Mouse (Mus musculus) thymus, postnatal 25 days (tissue): ENCODE data around the gene Yipf3.

Experiments
- DNase-seq: peaks from one replicate; pipeline ENCODE4 v3.0.0; 2022

The Yipf3 gene

DNA sequence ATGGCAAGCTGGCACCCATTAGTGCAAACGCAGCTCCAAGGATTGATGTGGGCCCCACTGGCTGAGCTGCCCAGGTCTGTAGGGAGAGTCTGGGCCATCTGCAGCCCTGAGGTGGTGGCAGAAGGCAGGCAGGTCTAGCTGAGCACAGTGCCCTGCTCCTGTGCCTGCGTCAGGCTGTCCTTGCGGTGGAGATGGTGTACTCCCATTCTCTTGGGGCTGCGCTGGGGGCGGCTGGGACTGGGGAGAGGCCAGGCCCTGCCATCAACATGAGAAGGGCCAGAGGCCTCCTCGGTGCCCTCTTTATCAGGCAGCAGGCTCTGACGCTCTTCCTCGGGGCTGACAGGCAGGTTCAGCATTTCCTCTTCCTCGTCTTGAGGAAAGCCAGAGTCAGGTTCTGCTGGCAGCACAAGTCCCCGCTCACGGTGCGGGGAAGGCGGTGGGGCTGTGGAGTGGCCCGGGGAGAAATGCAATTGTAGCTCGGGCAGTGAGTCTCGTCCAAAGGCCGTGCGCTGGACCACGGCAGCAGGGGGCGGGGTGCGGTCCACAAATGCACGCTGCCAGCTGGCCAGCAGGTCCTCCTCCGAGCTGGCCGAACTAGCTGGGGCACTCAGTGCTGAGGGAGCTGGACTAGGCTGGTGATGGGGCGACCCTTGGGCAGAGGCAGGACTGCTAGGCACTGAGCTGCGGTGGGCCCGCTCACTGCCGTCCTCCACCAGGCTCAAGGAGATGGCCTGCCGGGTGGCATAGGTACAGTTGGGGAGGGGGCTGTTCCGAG is 10.6 kb downstream of the Yipf3 start:
- DNase-seq: no peak

DNA sequence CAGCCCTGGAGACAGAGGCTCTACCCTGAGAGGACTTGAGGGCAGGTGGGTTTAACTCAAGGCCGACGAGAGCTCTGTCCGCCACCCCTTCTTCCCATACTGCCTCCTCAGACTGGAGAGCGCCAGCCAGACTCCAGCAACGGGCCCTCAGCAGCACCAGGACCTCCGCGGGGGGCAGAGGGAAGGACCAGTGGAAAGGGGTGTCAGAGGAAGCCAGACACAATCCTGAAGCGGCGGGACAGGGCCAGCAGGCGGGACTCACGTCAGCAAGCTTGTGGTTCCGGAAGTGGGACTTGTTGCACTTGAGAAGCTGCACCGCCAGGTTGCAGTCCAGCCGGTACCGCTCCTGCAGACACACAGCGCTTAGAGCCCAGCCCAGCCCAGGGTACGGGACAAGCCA is 11.8 kb downstream of the Yipf3 start:
- DNase-seq: no peak

DNA sequence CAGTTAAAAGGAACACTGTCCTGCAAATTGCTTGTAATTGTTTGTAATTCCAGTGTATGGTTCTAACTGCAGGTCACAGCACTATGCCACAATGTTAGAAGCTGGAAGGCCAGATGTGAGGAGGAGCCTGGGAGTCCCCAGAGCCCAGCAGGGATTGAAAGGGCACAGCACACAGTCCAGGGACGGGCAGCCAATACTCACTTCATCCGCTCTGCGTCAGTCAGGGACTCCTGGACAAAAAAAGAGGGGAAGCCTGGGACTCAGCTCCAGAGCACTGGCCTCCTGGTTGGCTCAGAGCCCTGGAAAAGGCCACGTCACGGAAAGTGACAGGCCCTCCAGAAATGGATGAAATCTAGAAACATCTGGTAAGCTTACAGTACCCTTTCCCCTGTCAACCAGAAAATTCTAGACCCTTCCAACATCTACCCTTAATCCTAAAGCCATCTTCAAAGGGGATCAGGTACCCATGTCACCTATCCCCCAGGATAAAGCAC is 14.4 kb downstream of the Yipf3 start:
- DNase-seq: no peak

DNA sequence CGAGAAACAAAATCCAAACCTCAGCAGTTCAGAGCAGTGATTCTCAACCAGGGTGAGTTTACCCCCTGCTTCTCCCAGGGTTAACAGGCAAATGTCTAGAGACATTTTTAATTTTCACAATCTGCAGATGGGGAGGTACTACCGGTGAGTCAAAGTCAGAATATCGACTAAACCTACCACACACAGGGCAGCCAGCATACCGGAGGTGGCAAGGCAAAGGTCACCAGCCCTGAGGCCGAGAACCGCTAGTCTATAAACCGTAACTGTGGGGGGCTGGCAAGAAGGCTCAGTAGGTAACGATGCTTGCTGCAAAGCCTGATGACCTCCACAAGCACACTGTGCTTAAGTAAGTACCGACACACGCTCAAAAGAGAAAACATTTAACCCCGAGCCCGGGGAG is 17.6 kb downstream of the Yipf3 start:
- DNase-seq: no peak

DNA sequence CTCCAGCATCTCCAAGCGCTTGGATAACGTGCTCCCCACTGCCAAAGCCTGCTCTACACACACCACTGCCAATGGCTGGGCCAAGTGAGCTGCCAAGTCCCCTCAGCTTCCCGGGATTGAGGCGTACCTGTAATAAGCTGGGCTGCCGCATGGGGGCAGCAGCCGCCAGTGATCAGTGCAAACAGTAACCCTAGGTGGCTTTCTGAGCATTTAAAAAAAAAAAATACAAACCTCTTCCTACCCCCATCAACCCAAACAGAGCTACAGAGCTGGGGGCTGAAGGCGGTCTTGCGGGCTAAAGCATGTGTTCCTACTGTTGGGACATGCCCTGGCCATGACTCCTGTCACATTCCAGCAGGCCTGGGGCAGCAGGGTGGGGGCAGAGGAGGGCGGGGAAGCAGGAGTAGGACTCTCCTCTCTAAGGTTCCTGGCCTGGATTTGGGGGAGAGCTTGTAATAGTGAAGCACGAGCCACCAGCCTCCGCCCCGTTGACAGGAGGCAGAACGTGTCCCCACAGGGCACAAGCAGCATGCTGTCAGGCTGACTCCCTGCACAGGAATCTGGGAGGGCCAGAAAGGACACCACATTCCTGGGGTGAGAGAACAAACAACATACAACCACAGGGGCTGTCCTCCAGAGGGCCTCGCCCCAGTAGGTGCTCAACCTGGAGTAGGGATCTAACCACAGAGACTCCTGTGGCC is 18.2 kb downstream of the Yipf3 start:
- peak; percentile 78 for DNase-seq

DNA sequence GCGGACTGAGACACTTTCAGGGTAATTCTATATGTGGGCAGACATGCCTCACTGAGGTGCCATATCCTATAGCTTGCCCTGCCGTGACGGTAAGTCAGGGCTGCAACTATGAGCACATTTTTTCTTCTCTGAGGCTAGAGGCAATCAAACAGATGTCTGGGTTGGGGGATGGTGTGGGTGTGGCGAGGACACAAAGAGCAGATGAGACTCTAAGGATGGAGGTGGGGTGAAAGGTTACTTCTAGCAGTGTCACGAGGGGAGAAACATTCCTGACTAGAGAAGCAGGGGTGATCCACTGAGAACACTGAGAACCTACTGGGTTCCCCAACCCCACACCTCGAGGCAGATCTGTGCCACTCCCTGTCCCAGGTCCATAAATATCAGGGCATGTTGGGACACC is 19.1 kb downstream of the Yipf3 start:
- DNase-seq: no peak

DNA sequence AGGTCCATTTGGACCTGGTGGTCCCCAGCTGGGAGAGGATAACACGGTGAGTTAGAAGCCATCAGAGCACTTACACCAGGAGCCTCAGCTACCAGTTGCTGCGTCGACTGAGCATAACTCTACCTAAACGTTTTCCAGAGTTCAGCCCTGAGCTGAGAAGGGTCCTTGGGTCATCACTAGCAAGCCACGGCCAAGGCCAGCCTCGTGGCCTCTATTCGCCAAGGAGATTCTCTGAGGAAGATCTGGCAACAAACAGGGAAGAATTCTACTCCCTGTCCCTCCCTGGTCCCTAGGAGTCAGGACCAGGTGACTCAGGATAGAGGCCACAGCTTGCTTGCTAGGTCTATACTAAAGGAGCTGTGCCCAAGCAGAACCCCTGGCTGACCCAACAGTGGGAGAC is 19.6 kb downstream of the Yipf3 start:
- DNase-seq: no peak

DNA sequence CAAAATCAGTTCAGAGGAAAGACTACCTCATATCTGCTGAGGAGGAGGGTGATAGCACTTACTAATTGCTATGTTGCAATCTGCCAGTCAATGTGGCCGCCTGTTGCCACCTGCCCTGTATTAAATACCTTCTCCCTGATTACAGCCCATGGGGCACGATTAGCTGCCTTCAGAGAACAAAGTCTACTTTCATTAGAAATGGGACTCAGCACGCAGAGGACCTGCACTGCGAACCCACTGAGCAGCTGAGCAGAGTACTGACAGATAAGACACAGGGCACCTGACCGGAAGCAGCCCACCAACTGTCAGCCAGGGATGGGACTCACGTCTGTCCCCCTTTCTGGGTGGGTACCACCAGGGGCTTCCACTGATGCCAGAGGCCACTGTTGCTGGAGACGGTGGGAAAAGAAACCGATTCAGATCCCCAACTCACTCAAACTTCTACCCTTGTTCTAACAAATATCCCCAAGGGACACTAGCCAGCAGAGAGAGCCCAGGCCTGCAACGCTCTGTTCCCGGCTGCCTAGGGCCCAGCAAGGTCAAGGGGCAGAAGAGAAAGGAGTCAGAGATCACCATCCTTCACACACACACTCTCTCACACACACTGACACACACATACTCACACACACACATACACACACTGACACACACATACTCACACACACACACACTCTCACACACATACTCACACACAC is 20.3 kb downstream of the Yipf3 start:
- DNase-seq: no peak

DNA sequence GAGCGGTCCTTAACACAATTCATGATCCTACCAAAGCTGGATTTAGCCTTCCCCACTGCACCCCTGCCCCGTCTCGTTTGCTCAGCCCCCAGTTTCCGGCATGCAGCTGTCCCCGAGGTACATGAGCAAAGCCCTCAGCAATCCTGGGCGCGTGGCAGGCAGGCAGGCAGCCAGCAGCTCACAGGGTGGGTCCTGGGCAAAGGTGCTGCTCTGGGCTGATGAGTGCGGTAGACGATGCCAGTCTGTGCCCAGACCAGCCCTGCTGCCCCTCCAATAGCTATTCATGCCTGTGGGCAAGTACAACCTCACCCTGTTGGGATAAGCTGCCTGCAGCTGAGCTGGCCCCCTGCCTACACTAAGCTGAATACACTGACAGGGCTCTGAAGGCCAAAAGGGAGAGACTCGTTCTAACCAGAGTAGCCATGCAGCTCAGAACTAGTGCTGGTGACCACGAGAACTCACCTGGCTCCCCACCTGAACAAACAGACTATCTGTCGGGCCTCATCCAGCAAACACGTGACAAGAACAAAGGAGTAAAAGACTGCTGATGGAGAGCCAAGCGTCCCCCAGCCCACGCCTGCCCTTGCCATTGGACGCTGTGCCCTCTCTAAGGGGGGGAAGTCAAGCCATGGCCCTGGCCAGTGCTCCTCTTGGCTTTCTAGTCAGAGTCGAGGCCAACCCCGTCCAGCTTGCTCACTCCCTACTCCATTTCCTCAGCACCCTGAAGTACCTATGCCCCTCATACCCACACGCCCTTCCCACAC is 22.1 kb downstream of the Yipf3 start:
- no peak for DNase-seq

DNA sequence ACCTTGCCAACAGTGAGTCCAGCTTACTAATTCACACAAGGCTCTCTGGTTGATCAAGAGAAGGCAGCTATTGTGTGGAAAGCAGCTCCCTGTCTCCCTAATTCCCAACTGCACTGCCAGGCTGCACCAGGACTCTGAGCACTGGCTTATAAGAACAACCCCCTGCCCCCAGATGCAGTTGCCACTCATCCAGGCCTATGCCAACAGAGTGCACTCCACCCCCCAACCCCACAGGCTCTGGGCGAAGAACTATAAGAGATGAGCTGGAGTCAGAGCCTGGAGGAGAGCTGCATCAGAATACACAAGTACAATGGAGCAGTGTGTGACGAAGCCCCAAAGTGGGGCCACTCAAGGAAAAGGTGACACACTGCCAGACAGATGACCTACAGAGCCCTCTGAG is 24.2 kb downstream of the Yipf3 start:
- no peak for DNase-seq

DNA sequence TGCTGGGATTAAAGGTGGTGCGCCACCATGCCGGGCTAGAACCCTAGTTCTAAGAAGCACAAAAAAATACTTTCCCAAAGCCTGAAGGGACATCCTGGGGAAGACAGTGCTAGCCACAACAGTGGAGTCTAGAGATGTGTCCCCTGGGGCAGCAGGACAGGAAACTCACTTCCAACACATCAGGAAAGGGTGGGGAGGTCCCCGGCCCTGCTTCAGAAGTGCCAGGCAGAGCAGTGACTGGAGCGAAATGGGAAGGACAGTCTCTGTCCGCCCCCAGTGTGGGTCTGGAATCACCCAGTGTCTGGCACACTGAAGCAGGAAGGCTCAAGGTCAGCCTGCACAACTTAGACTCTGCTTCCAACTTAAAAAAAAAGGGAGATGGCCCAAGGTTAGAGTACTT is 24.8 kb downstream of the Yipf3 start:
- no peak for DNase-seq

DNA sequence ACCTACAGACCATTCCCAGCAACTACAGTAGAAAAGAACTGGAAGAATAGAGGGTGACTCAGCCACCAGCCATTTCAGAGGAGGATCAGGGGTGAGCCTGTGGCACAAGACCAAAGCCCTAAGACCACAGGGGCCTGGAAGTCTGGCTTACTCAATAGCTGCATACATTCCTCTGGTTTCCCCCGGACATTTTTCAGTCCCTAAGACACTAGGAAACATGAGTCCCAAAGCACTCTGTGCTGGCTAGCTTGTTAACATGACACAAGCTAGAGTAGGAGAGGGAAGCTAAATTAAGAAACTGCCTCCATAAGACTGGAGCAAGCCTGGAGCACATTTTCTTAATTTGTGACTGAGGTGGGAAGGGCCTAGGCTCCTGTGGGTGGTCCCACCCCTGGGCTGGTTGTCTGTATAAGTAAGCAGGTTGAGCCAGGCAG is 25.9 kb downstream of the Yipf3 start:
- no peak for DNase-seq

DNA sequence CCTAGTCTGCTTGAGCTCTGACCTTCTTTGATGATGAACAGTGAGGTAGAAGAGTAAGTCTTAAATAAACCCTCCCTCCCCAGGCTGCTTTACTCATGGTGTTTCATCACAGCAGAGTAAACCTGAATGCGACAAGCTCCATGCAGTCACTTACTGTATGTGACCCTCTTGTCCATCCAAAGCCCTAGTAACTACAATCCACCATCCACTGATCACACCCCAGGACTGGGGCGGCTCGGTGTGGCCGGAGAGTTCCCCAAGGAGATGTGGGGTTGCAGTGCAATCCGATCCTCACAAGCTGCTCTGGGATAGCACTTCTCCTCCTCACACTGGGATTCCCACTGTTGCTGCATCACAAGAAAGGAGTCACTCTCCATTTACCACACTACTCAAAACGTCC is 26.6 kb downstream of the Yipf3 start:
- no peak for DNase-seq

DNA sequence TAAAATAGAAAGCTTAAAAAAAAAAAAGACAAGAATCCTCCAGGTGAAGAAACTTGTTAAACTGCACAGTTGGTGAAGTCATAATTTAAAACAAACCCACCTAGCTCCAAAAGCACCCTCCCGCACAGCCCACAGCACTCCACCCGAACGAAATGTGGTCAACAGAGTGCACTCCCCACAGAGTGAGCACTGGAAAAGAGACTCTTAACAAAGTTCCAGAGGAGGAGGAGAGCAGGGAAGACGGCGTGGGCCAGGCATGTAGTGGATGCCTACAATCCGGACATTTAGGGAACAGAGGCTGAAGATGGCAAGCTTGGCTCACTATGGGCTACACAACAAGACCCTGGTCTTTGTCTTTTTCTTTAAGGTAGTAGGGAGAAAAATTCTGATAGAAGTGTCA is 27.2 kb downstream of the Yipf3 start:
- no peak for DNase-seq

DNA sequence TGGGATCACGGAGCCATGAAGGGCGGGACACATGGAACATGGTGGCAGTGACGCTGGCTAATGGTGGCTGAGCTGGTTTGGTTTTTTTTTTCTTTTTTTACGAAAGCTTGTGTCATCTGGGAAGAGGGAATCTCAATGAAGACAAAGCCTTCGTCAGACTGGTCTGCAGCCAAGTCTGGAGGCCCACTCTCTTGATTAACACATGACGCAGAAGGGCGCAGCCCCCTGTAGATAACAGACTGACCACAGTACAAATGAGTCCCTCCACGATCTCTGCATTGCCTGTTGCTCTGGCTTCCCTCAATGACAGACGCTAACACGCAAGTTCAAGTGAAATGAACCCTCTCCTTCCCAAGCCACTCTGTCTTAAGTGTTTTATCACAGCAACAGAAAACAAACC is 27.6 kb downstream of the Yipf3 start:
- DNase-seq: no peak

DNA sequence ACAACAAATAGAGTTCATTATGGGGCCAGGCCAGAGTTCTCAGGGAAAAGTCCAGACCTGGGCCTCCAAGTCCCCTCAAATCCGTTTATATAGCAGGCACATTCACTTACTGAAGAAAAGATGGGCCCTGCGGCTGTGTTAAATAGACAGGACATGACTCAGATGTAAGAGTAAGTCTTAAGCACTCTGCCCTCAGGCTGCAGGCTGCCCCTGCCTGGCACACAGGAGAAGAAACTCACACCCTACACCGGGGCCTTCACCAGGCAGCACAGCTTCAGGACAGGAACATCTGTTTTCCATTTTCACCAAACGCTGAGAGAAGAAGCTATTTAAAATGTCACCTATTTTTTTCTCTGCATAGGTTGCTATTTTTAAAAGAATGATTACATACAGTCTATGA is 29.7 kb downstream of the Yipf3 start:
- no peak for DNase-seq

DNA sequence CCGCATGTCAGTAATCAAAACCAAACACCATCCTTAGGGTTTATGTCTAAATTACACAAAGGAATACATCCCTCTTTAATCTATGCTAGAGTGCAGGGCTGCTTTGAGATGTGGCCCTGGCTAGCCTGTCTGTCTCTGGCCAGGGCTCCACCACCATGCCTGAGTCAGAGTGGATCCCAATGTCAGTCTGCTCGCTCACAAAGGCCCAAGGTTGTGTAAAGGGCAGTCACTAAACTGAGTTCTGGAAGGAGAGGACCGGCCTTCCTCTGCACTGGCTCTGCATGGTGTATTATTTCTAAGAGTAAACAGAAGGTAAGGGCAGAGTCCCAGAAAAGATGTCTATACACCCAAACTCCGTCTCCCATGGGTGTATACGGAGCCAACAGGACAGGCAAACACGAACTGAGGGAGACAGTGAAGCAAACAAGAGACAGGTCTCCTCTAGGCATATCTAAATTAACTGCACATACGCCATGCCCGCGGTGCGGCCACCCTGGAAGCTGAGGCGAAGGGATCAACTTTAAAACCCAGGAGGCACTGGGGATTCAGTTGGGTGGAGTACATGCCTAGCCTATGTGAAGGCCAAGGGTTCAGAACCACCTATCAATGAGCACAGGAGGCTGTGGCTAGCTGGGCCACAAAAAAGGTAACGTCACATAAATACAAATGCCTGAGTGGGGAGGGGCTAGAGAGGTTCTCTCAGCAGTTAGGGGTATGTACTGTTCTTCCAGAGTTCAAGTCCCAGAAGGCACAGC is 30.3 kb downstream of the Yipf3 start:
- no peak for DNase-seq

DNA sequence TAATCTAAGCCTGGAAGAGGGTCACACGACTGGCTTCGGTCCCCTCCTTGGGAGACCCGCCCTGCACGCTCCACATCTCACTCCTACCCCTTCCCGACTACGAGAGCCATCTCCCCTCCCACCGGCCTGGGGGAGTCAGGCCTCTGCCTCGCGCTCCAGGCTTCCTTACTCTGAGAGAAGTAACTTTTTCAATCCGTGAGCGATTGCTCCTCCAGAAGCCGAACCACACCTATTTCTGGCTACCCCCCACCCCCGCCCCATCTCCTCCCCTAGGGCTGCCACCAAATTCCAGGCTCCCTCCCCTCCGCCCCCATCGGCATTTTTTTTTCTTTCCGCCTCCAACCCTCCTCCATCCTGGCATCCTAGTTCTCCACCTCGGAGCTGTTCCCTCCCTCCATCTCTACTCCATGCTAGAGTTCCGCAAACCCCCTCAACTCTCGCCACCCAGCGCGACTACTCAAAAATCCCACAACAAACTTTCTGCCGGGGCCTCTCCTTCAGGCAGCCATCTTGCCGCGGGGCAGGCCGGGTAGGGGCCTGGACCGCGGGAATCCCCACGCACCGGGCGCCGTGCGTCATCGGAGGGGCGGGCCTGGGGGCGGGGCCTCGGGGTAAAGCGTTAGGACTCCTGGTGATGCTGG is 34.7 kb downstream of the Yipf3 start, which contains the start of gene Tjap1:
Gene Tjap1, minus strand, starts transcription at position 544 of the 641 bp plus-strand sequence.
- DNase-seq: peak; percentile 82

DNA sequence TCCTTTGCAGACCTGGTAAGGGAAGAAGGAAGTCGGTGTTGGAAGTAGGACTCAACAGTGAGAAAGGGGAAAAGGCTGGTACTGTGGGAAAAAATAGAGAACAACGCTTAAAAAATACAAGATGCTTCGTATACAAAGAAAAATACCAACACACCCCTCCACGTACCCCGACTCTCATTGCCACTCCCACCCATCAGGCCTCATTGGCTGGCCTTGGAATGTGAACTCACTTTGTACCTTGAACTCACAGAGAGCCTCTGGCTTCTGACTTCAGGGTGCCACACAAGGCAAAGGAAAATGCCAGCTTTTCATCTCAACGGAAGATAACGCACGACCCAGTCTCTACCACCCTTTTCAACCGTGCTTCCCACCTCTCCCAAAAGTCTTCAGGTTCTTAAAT is 35.3 kb downstream of the Yipf3 start:
- DNase-seq: no peak

DNA sequence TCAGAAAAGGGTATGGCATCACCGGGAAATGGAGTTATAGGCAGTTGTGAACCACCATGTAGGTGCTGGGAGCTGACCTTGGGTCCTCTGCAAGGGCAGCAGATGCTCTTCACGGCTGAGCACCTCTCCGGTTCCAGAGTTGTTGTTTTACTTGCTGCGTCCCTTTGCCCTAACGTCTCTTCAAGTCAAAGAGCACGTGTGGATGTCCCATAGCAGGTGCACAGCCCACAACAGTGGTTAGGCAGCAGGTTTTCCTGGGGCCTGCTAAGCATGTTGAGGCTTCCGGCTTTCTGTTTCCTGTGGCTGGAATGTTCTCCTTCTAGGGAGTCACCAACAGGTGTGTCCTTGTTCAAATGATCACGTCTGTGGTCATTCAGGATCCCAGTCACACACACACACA is 36.0 kb downstream of the Yipf3 start:
- peak; percentile 50 for DNase-seq

DNA sequence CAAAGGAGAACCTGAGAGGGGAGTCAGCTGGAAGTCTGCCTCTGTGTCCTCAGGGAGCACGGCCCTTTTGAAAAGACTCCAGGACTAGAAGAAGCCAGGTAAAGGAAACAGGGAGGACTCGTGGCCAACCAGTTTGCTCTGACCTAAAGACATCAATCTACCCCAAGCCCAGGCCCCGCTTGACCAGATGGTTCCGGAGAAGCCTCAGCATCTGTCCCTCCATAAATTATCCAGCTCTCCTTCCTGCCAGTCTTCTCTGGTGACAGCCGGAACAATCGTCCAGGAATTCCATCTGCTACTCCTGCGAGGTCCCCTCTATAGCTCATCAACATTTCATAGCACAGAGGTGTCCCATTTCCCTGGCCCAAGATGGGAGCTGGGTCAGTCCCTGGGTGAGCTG is 36.8 kb downstream of the Yipf3 start:
- DNase-seq: no peak

DNA sequence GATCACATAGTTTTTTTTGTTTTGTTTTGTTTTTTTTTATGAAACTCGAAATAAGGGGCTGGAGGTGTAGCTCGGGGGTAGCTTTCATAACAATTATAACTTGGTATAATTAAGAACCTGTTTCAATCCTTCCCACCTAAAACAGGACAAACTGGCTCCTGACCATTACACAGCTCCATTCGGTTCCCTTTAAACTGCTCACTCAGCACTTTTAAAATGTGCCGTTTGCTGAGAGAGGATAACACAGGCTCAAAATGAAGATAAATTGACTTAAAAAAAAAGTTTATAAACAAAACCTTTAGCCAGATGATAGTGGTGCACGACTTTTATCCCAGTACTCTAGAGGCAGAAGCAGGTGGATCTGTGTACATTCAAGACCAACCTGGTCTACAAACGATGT is 37.5 kb downstream of the Yipf3 start:
- DNase-seq: no peak
